Mouse (Mus musculus): ENCODE measurements around the gene Asb7. TPM values are rescaled to one million over a fixed set of nuclear protein-coding genes. Genes with fewer than 3 reads are reported as not detected.
A peak's percentile ranks its signal among the peaks of the same experiment; 100 is the strongest.

The Asb7 gene
- polyA plus RNA-seq, 1 experiment, result 7.3 TPM

DNA sequence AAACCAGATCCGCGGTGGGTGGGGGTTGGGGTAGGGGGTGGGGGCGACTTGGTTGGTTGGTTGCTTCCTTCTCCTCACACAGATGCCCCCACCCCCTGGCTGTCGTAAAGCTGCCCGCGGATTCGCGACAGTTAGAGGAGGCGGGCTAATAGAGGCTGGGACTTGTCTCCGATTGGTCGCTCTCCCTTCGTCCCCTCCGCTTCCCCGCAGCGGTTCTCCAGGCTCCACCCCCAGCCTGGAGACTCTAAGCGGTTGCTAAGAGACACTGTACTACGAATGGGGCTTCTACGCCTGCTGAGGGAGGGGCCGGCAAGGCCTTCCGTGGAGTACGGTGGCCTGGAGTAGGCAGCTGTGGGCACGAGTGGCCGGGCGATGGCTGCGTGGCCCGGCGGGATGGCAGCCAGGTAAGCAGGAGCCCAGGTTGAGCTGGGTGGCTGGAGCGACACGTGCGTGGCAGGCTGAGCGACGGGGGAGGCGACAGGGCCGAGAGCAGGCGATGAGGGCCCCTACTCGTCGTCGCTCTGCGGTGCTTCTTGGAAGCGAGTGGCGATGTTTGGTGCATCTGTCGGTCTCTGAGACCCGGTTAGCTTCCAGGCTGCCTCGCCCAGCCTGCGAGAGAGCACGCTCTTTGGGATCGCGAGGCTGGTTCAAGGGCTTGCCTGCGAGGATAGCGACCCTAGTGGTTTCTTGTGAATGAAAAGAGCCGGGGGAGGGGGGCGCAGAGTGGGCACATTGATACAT, 394 bp upstream of the Asb7 start, which contains the start of gene Lins1:
TSS of gene Lins1 (plus strand) at position 270 of the 741 bp plus-strand sequence.
- Histone ChIP-seq H3K4me3 (ENCODE audit: control insufficient read depth, insufficient read depth, low read length) (peak within 1 kb of the TSS; percentile 82), H3K27ac (ENCODE audit: control insufficient read depth, insufficient read depth, low read length) (peak within 1 kb of the TSS; percentile 9; the same call in 1 of the 2 replicates), H3K27me3 (ENCODE audit: control insufficient read depth, insufficient read depth, low read length) (no peaks in the 10 kb centered on the region), H3K36me3 (ENCODE audit: control insufficient read depth, insufficient read depth, low read length) (no peaks in the 10 kb centered on the region), H3K4me1 (replicated peaks; ENCODE audit: control insufficient read depth, insufficient read depth, low read length) (peaks cover 4% of the 10 kb centered on the region)
- under 1% methylated on average over 51 of the region's 52 CpGs for WGBS
- peak; percentile 99 for DNase-seq
- TF ChIP-seq POLR2A (IDR thresholded peaks at IDR 0.05; ENCODE audit: control insufficient read depth, extremely low read depth, insufficient read depth, low read length, poor library complexity), result peak; percentile 83
- TF ChIP-seq CTCF (IDR thresholded peaks at IDR 0.05; ENCODE audit: borderline replicate concordance, control insufficient read depth, extremely low read depth, insufficient read depth, low read length, poor library complexity), result 0 out of 2 replicates have a peak, but pooled peaks have one; percentile 16

DNA sequence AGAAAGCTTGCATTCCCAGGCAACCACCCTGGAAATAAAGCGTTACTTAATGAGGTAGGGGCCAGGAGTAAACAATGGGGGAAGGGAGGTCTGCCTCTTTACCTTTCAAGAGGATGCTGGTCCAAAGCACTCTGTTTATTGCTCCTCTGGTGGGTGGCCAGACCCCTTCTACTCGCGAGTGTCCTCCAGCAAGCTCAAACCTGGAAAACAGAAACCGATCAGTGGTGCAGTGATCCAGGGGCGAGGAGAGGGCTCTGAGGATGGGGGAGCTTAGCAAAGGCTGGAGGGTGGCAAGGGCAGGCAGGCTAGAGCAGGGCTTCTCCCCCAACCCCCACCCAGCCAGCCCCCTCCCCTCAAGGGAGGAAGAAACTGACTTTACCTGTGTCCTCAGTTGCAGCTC, 675 bp downstream of the Asb7 start:
- no peak for DNase-seq
- H3K27me3 ChIP-seq (ENCODE audit: control insufficient read depth, insufficient read depth, low read length), result no peaks in the 10 kb centered on the region
- no peak overlapping the region for H3K27ac ChIP-seq (ENCODE audit: control insufficient read depth, insufficient read depth, low read length)
- TF ChIP-seq POLR2A (IDR thresholded peaks at IDR 0.05; ENCODE audit: control insufficient read depth, extremely low read depth, insufficient read depth, low read length, poor library complexity) (no peak), CTCF (IDR thresholded peaks at IDR 0.05; ENCODE audit: borderline replicate concordance, control insufficient read depth, extremely low read depth, insufficient read depth, low read length, poor library complexity) (no peak)
- 14% methylated on average over 5 of the region's 5 CpGs for WGBS
- H3K4me1 ChIP-seq (replicated peaks; ENCODE audit: control insufficient read depth, insufficient read depth, low read length), result peaks cover 4% of the 10 kb centered on the region
- H3K4me3 ChIP-seq (ENCODE audit: control insufficient read depth, insufficient read depth, low read length), result peak overlapping the region; percentile 72
- no peaks in the 10 kb centered on the region for H3K36me3 ChIP-seq (ENCODE audit: control insufficient read depth, insufficient read depth, low read length)

DNA sequence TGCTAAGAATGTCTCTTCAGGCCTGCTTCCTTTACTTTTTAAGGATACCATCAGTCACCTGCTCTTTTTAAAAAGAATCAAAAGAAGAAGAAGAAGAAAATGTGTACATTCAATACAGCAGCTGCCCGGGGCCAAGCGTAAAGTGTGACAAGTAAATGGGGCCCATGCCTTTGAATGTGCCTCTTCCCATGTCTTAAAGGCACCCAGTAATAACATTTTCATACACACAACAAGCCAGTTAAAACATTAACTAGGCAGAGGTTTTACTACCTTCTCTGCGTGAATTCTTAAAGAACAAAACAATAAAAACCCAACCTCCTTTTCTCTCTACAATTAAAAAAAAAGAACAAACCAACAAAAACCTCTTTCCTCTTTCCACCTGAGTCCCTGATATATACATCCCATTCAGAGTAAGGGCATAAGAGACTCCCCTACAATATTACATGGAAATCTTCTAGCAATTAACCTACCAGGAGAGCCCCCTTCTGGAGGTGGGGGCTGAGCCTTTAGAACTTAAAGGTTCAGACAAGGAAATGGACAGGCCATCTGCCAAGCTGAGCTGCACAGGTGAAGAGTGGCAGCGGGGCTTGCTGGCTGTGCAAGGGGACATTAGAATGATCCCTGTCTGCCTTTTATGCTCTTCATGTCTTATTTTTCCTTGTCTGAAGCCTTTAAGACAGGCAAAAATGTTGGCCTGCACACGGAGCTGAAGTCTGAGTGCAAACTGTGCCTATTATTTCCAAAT, 7.1 kb downstream of the Asb7 start:
- peaks cover 25% of the 10 kb centered on the region for H3K36me3 ChIP-seq (ENCODE audit: control insufficient read depth, insufficient read depth, low read length)
- WGBS, result 98% methylated on average over 5 of the region's 5 CpGs
- no peak overlapping the region for H3K27ac ChIP-seq (ENCODE audit: control insufficient read depth, insufficient read depth, low read length)
- no peaks in the 10 kb centered on the region for H3K4me1 ChIP-seq (replicated peaks; ENCODE audit: control insufficient read depth, insufficient read depth, low read length)
- H3K4me3 ChIP-seq (ENCODE audit: control insufficient read depth, insufficient read depth, low read length), result no peak overlapping the region
- no peaks in the 10 kb centered on the region for H3K27me3 ChIP-seq (ENCODE audit: control insufficient read depth, insufficient read depth, low read length)
- DNase-seq, result no peak
- TF ChIP-seq POLR2A (IDR thresholded peaks at IDR 0.05; ENCODE audit: control insufficient read depth, extremely low read depth, insufficient read depth, low read length, poor library complexity) (no peak), CTCF (IDR thresholded peaks at IDR 0.05; ENCODE audit: borderline replicate concordance, control insufficient read depth, extremely low read depth, insufficient read depth, low read length, poor library complexity) (no peak)

GRCm38 (mm10) chr7:66675800-66676199, 13.6 kb downstream of the Asb7 start:
- TF ChIP-seq POLR2A (IDR thresholded peaks at IDR 0.05; ENCODE audit: control insufficient read depth, extremely low read depth, insufficient read depth, low read length, poor library complexity) (no peak), CTCF (IDR thresholded peaks at IDR 0.05; ENCODE audit: borderline replicate concordance, control insufficient read depth, extremely low read depth, insufficient read depth, low read length, poor library complexity) (no peak)
- WGBS, result 100% methylated on average over 2 of the region's 2 CpGs
- peaks cover 42% of the 10 kb centered on the region for H3K36me3 ChIP-seq (ENCODE audit: control insufficient read depth, insufficient read depth, low read length)
- H3K27ac ChIP-seq (ENCODE audit: control insufficient read depth, insufficient read depth, low read length), result no peak overlapping the region
- H3K4me1 ChIP-seq (replicated peaks; ENCODE audit: control insufficient read depth, insufficient read depth, low read length), result 0 out of 2 replicates have a peak, but pooled peaks cover 2% of the 10 kb centered on the region
- H3K27me3 ChIP-seq (ENCODE audit: control insufficient read depth, insufficient read depth, low read length), result no peaks in the 10 kb centered on the region
- no peak overlapping the region for H3K4me3 ChIP-seq (ENCODE audit: control insufficient read depth, insufficient read depth, low read length)
- DNase-seq, result no peak

GRCm38 (mm10) chr7:66667064-66667463, 22.3 kb downstream of the Asb7 start:
- Histone ChIP-seq H3K27ac (ENCODE audit: control insufficient read depth, insufficient read depth, low read length) (no peak overlapping the region), H3K36me3 (ENCODE audit: control insufficient read depth, insufficient read depth, low read length) (no peaks in the 10 kb centered on the region), H3K4me1 (replicated peaks; ENCODE audit: control insufficient read depth, insufficient read depth, low read length) (no peaks in the 10 kb centered on the region), H3K27me3 (ENCODE audit: control insufficient read depth, insufficient read depth, low read length) (no peaks in the 10 kb centered on the region), H3K4me3 (ENCODE audit: control insufficient read depth, insufficient read depth, low read length) (no peak overlapping the region)
- DNase-seq, result no peak
- no peak for TF ChIP-seq CTCF (IDR thresholded peaks at IDR 0.05; ENCODE audit: borderline replicate concordance, control insufficient read depth, extremely low read depth, insufficient read depth, low read length, poor library complexity)
- no peak for TF ChIP-seq POLR2A (IDR thresholded peaks at IDR 0.05; ENCODE audit: control insufficient read depth, extremely low read depth, insufficient read depth, low read length, poor library complexity)

- Histone ChIP-seq H3K27me3 (ENCODE audit: control insufficient read depth, insufficient read depth, low read length) (no peaks in the 10 kb centered on the region), H3K36me3 (ENCODE audit: control insufficient read depth, insufficient read depth, low read length) (peaks cover 4% of the 10 kb centered on the region; the same call in 1 of the 2 replicates), H3K4me1 (replicated peaks; ENCODE audit: control insufficient read depth, insufficient read depth, low read length) (no peaks in the 10 kb centered on the region), H3K4me3 (ENCODE audit: control insufficient read depth, insufficient read depth, low read length) (no peak overlapping the region), H3K27ac (ENCODE audit: control insufficient read depth, insufficient read depth, low read length) (no peak overlapping the region)
- no peak for DNase-seq
- TF ChIP-seq CTCF (IDR thresholded peaks at IDR 0.05; ENCODE audit: borderline replicate concordance, control insufficient read depth, extremely low read depth, insufficient read depth, low read length, poor library complexity) (no peak), POLR2A (IDR thresholded peaks at IDR 0.05; ENCODE audit: control insufficient read depth, extremely low read depth, insufficient read depth, low read length, poor library complexity) (no peak)
- WGBS, result 96% methylated on average over 3 of the region's 3 CpGs
These were observed 25.8 kb downstream of the Asb7 start for GRCm38 (mm10) chr7:66663548-66663947.
